Mouse (Mus musculus) bone marrow macrophage, adult 2 months (primary cell): ENCODE data around the gene Map4k5.

Source experiments
- CTCF ChIP-seq: IDR thresholded peaks from 2 replicates; pipeline ENCODE4 v1.5.1; 2012; ENCODE audit warnings: low read depth, mild to moderate bottlenecking, low read length, moderate library complexity
- POLR2A ChIP-seq: IDR thresholded peaks from 2 replicates; pipeline ENCODE4 v1.6.1; 2012; ENCODE audit warnings: mild to moderate bottlenecking, low read depth, low read length, borderline replicate concordance

- TF ChIP-seq CTCF = no peak
- TF ChIP-seq POLR2A = no peak
Observed at GRCm38 (mm10) chr12:69881198-69881905, 11.6 kb downstream of the Map4k5 start.
